Mouse (Mus musculus) ES-E14 (cell line): ENCODE measurements at regions not wholly inside any gene's neighbourhood (a gene's known extent, or its start where the extent isn't known, plus 50 kb on each side); places are given as distances from the start of the nearest gene placed in this dataset.
A peak's percentile ranks its signal among the peaks of the same experiment; 100 is the strongest.

Experiments used
- DNase-seq: peaks from one replicate; pipeline ENCODE4 v3.0.0-alpha.2; 2013; ENCODE audit warnings: low read depth, low spot score
- H3K27ac ChIP-seq: 2 replicates; pipeline ENCODE4 v1.5.1; 2012; ENCODE audit warnings: low read depth, mild to moderate bottlenecking, low read length, moderate library complexity, mixed read lengths; ENCODE audit not compliant: poor library complexity, insufficient read depth, severe bottlenecking
- H3K36me3 ChIP-seq: 2 replicates; pipeline ENCODE4 v1.6.1; 2012; ENCODE audit warnings: mild to moderate bottlenecking, low read length, moderate library complexity, mixed read lengths; ENCODE audit not compliant: control insufficient read depth, poor library complexity, insufficient read depth, severe bottlenecking
- H3K4me1 ChIP-seq, 2 experiments: fragments of 150-350 bp in 1 of 2; sonication (generic) in 1 of 2; 2 replicates each; pipeline ENCODE4 v1.6.1; 2012; ENCODE audit warnings: low read length in 2 of 2, mild to moderate bottlenecking in 1 of 2, mixed read lengths in 1 of 2; ENCODE audit not compliant: control insufficient read depth in 2 of 2, insufficient read depth in 2 of 2, poor library complexity in 1 of 2
- H3K4me3 ChIP-seq, 2 experiments: fragments of 150-350 bp in 1 of 2; sonication (generic) in 1 of 2; 2 replicates each; pipeline ENCODE4 v1.5.1; 2012; ENCODE audit warnings: low read length in 2 of 2, low read depth in 1 of 2, mild to moderate bottlenecking in 1 of 2, mixed read lengths in 1 of 2; ENCODE audit not compliant: insufficient read depth in 1 of 2, poor library complexity in 1 of 2, severe bottlenecking in 1 of 2
- H3K9ac ChIP-seq: 2 replicates; pipeline ENCODE4 v1.6.1; 2012; ENCODE audit warnings: low read depth, mild to moderate bottlenecking, low read length, mixed read lengths; ENCODE audit not compliant: poor library complexity, insufficient read depth, severe bottlenecking
- H3K9me3 ChIP-seq: fragments of 150-350 bp; sonication (generic); 2 replicates; pipeline ENCODE4 v1.6.1; 2012; ENCODE audit warnings: low read depth, mild to moderate bottlenecking, low read length; ENCODE audit not compliant: control insufficient read depth, insufficient read depth
- HCFC1 ChIP-seq: IDR thresholded peaks from 2 replicates; pipeline ENCODE4 v1.6.1; 2012; ENCODE audit warnings: low read length, inconsistent platforms, borderline replicate concordance; ENCODE audit not compliant: insufficient read depth
- ZC3H11A ChIP-seq: IDR thresholded peaks from 2 replicates; pipeline ENCODE4 v1.6.1; 2012; ENCODE audit warnings: low read depth, mild to moderate bottlenecking, inconsistent platforms, low read length, borderline replicate concordance
- ZNF384 ChIP-seq: IDR thresholded peaks from 2 replicates; pipeline ENCODE4 v1.6.1; 2012; ENCODE audit warnings: low read depth, low read length, inconsistent platforms
- in situ Hi-C, 2 experiments: fragments of 600-800 bp; cut with MboI; formaldehyde crosslinking; loops; one replicate each; pipeline ENCODE4 v1.15.1; 2025; ENCODE audit warnings: low sequenced_read_pairs in 2 of 2, inconsistent platforms in 1 of 2; ENCODE audit not compliant: unreplicated experiment in 2 of 2

- TF ChIP-seq ZC3H11A (0 out of 2 replicates have a peak, but pooled peaks have one; percentile 41), HCFC1 (no peak)
- no peaks in the 10 kb centered on the region for H3K9me3 ChIP-seq
- DNase-seq: no peak
- no peak overlapping the region for H3K9ac ChIP-seq
- H3K27ac ChIP-seq: no peak overlapping the region
- no peak overlapping the region for H3K4me3 ChIP-seq
- no peaks in the 10 kb centered on the region for H3K36me3 ChIP-seq
- in situ Hi-C loops: no loop called here
- no peaks in the 10 kb centered on the region for H3K4me1 ChIP-seq
Measured at GRCm38 (mm10) chr17:94553400-94553799, 196.4 kb downstream of the Mettl4 start.

- Histone ChIP-seq H3K9me3 (no peaks in the 10 kb centered on the region), H3K9ac (no peak overlapping the region), H3K4me1 (no peaks in the 10 kb centered on the region), H3K4me3 (no peak overlapping the region), H3K27ac (no peak overlapping the region), H3K36me3 (no peaks in the 10 kb centered on the region)
- no peak for TF ChIP-seq HCFC1
- no peak for TF ChIP-seq ZC3H11A
- no peak for TF ChIP-seq ZNF384
- DNase-seq: no peak
- in situ Hi-C loops: no loop called here
Measured at GRCm38 (mm10) chr17:94528765-94529164, 221.1 kb downstream of the Mettl4 start.
